Mouse (Mus musculus): ENCODE measurements around the gene Ctf1. TPM values are rescaled to one million over a fixed set of nuclear protein-coding genes. Genes with fewer than 3 reads are reported as not detected.

The Ctf1 gene
- total and polyA plus RNA-seq, 3 experiments = 2.8 to 7.2 TPM; not detected in 1

GRCm38 (mm10) chr7:127751619-127752018 is 39.1 kb downstream of the Ctf1 start:
- peaks cover 2% of the 10 kb centered on the region; the same call in 1 of the 2 replicates for H3K79me2 ChIP-seq (ENCODE audit: control insufficient read depth, insufficient read depth, low read length, poor library complexity)
- H3K9ac ChIP-seq (ENCODE audit: control insufficient read depth, low read depth, low read length, poor library complexity, severe bottlenecking) = no peak overlapping the region
- DNase-seq (ENCODE audit: low read depth, low spot score) = no peak
- no peaks in the 10 kb centered on the region for H3K27me3 ChIP-seq (ENCODE audit: control insufficient read depth in 1 of 2, insufficient read depth in 2 of 2, low read length in 2 of 2)
- H3K36me3 ChIP-seq (ENCODE audit: control insufficient read depth in 1 of 2, insufficient read depth in 2 of 2, low read length in 2 of 2) = peaks cover 0 to 2% of the 10 kb centered on the region in 2 experiments; a peak in 1 of 4 replicates
- H3K4me1 ChIP-seq (ENCODE audit: control insufficient read depth in 1 of 2, insufficient read depth in 2 of 2, low read length in 2 of 2) = no peaks in the 10 kb centered on the region
- no peak overlapping the region for H3K27ac ChIP-seq (ENCODE audit: control insufficient read depth, low read depth, low read length)
- H3K4me3 ChIP-seq (ENCODE audit: control insufficient read depth in 1 of 2, insufficient read depth in 1 of 2, low read depth in 2 of 2, low read length in 2 of 2) = no peak overlapping the region
- H3K9me3 ChIP-seq (replicated peaks; ENCODE audit: insufficient read depth, low read length) = no peaks in the 10 kb centered on the region
- TF ChIP-seq CHD1 (IDR thresholded peaks at IDR 0.05; ENCODE audit: low read depth, low read length) (no peak), E2F4 (IDR thresholded peaks at IDR 0.05; ENCODE audit: borderline replicate concordance, low read depth, low read length) (no peak), MAZ (IDR thresholded peaks at IDR 0.05; ENCODE audit: low read depth, low read length) (no peak), NELFE (IDR thresholded peaks at IDR 0.05; ENCODE audit: low read depth, low read length) (no peak)

- H3K9ac ChIP-seq (ENCODE audit: control insufficient read depth, low read depth, low read length, poor library complexity, severe bottlenecking) = no peak overlapping the region
- no peaks in the 10 kb centered on the region for H3K4me1 ChIP-seq (ENCODE audit: control insufficient read depth in 1 of 2, insufficient read depth in 2 of 2, low read length in 2 of 2)
- no peaks in the 10 kb centered on the region for H3K9me3 ChIP-seq (replicated peaks; ENCODE audit: insufficient read depth, low read length)
- no peaks in the 10 kb centered on the region for H3K79me2 ChIP-seq (ENCODE audit: control insufficient read depth, insufficient read depth, low read length, poor library complexity)
- H3K36me3 ChIP-seq (ENCODE audit: control insufficient read depth in 1 of 2, insufficient read depth in 2 of 2, low read length in 2 of 2) = peaks cover 0 to 2% of the 10 kb centered on the region in 2 experiments; a peak in 1 of 4 replicates
- H3K27ac ChIP-seq (ENCODE audit: control insufficient read depth, low read depth, low read length) = no peak overlapping the region
- TF ChIP-seq SIN3A (IDR thresholded peaks at IDR 0.05; ENCODE audit: low read length) (no peak), SMC3 (IDR thresholded peaks at IDR 0.05; ENCODE audit: low read depth, low read length) (no peak), TBP (IDR thresholded peaks at IDR 0.05; ENCODE audit: low read depth, low read length) (no peak), MXI1 (IDR thresholded peaks at IDR 0.05; ENCODE audit: low read depth, low read length) (no peak), POLR2AphosphoS5 (IDR thresholded peaks at IDR 0.05; ENCODE audit: borderline replicate concordance, low read depth, low read length) (no peak), JUND (IDR thresholded peaks at IDR 0.05; ENCODE audit: low read depth, low read length) (no peak), ZNF384 (IDR thresholded peaks at IDR 0.05; ENCODE audit: low read depth, low read length) (no peak), KAT2A (conservative IDR thresholded peaks at IDR 0.05; ENCODE audit: low read depth, low read length) (no peak), ETS1 (IDR thresholded peaks at IDR 0.05; ENCODE audit: low read depth, low read length) (no peak)
- no peaks in the 10 kb centered on the region for H3K27me3 ChIP-seq (ENCODE audit: control insufficient read depth in 1 of 2, insufficient read depth in 2 of 2, low read length in 2 of 2)
- H3K4me3 ChIP-seq (ENCODE audit: control insufficient read depth in 1 of 2, insufficient read depth in 1 of 2, low read depth in 2 of 2, low read length in 2 of 2) = no peak overlapping the region
- DNase-seq (ENCODE audit: low read depth, low spot score) = no peak
Measured at GRCm38 (mm10) chr7:127752069-127752468, 39.5 kb downstream of the Ctf1 start.

- H3K4me3 ChIP-seq (ENCODE audit: control insufficient read depth in 1 of 2, insufficient read depth in 1 of 2, low read depth in 2 of 2, low read length in 2 of 2) = no peak overlapping the region
- no peaks in the 10 kb centered on the region for H3K79me2 ChIP-seq (ENCODE audit: control insufficient read depth, insufficient read depth, low read length, poor library complexity)
- DNase-seq (ENCODE audit: low read depth, low spot score) = no peak
- H3K9me3 ChIP-seq (replicated peaks; ENCODE audit: insufficient read depth, low read length) = no peaks in the 10 kb centered on the region
- peaks cover 0 to 2% of the 10 kb centered on the region in 2 experiments; a peak in 1 of 4 replicates for H3K36me3 ChIP-seq (ENCODE audit: control insufficient read depth in 1 of 2, insufficient read depth in 2 of 2, low read length in 2 of 2)
- H3K27ac ChIP-seq (ENCODE audit: control insufficient read depth, low read depth, low read length) = no peak overlapping the region
- H3K9ac ChIP-seq (ENCODE audit: control insufficient read depth, low read depth, low read length, poor library complexity, severe bottlenecking) = no peak overlapping the region
- no peaks in the 10 kb centered on the region for H3K4me1 ChIP-seq (ENCODE audit: control insufficient read depth in 1 of 2, insufficient read depth in 2 of 2, low read length in 2 of 2)
- TF ChIP-seq USF2 (IDR thresholded peaks at IDR 0.05; ENCODE audit: borderline replicate concordance in 1 of 2, insufficient read depth in 1 of 2, low read depth in 1 of 2, low read length in 2 of 2) (no peak), E2F4 (IDR thresholded peaks at IDR 0.05; ENCODE audit: borderline replicate concordance, low read depth, low read length) (no peak), TAL1 (IDR thresholded peaks at IDR 0.05; ENCODE audit: low read length) (no peak), ZMIZ1 (IDR thresholded peaks at IDR 0.05; ENCODE audit: low read depth, low read length) (no peak), CHD2 (IDR thresholded peaks at IDR 0.05; ENCODE audit: low read length) (no peak), ETS1 (IDR thresholded peaks at IDR 0.05; ENCODE audit: low read depth, low read length) (no peak), MAX (IDR thresholded peaks at IDR 0.05; ENCODE audit: low read length) (no peak), KAT2A (conservative IDR thresholded peaks at IDR 0.05; ENCODE audit: low read depth, low read length) (no peak), GABPA (IDR thresholded peaks at IDR 0.05; ENCODE audit: low read depth, low read length) (no peak), ELF1 (IDR thresholded peaks at IDR 0.05; ENCODE audit: low read depth, low read length) (no peak), TCF12 (IDR thresholded peaks at IDR 0.05; ENCODE audit: low read depth, low read length) (no peak), SIN3A (IDR thresholded peaks at IDR 0.05; ENCODE audit: low read length) (no peak), SMC3 (IDR thresholded peaks at IDR 0.05; ENCODE audit: low read depth, low read length) (no peak), MAFK (IDR thresholded peaks at IDR 0.05; ENCODE audit: borderline replicate concordance, low read depth, low read length) (no peak), MEF2A (IDR thresholded peaks at IDR 0.05; ENCODE audit: extremely low read depth, insufficient replicate concordance, low read depth, low read length, poor library complexity, severe bottlenecking) (no peak), RAD21 (IDR thresholded peaks at IDR 0.05; ENCODE audit: low read depth, low read length) (no peak), MXI1 (IDR thresholded peaks at IDR 0.05; ENCODE audit: low read depth, low read length) (no peak), UBTF (IDR thresholded peaks at IDR 0.05; ENCODE audit: borderline replicate concordance, insufficient read depth, low read depth, low read length) (no peak)
- no peaks in the 10 kb centered on the region for H3K27me3 ChIP-seq (ENCODE audit: control insufficient read depth in 1 of 2, insufficient read depth in 2 of 2, low read length in 2 of 2)
Measured at GRCm38 (mm10) chr7:127753158-127753557, 40.6 kb downstream of the Ctf1 start.

All from MEL (cell line).